Mouse (Mus musculus) olfactory bulb, adult 2 months (tissue): ENCODE results near the gene Iqsec3.

Experiments
- CTCF ChIP-seq: fragments of 200-500 bp; IDR thresholded peaks from 2 replicates; pipeline ENCODE4 v1.5.1; 2012; ENCODE audit warnings: low read depth, mild to moderate bottlenecking, low read length, moderate library complexity; ENCODE audit not compliant: insufficient read depth
- POLR2A ChIP-seq: fragments of 200-500 bp; IDR thresholded peaks from 2 replicates; pipeline ENCODE4 v1.6.1; 2012; ENCODE audit warnings: mild to moderate bottlenecking, low read depth, low read length, moderate library complexity; ENCODE audit not compliant: insufficient read depth

DNA sequence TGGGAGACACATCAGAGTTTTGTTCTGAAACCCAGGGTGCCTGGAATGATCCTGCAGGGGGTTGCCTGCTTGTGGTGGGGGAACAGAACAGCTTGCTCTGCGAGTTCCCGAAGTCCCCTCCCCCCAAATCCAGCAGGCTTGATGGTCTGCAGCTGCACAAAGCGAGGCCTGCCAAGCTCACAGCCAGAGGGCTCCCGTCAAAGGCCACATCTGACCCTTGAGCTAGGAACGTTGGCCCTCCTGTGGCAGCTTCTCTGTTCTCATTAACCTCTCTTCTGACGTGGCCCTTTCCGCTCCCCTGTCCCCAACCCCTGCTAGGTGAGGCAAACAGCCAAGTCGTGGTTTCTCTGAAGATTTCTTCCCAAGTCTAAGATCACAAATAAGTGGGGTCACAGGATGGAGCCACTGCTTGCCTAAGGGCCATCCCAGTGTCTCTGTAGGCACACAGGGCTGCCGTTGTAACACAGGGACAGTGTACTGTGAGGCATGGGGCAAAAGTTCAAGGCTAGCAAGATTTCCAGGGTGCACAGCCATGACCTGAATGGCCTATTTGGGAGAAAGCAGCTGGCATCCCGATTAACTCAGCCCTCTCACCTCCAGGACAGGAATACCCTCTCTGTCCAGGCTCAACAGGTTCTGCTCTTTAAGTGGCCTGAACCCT is 143.5 kb downstream of the Iqsec3 start:
- TF ChIP-seq CTCF (no peak), POLR2A (no peak)
